Mouse (Mus musculus): ENCODE measurements around the gene Nfib. TPM values are rescaled to one million over a fixed set of nuclear protein-coding genes. Genes with fewer than 3 reads are reported as not detected.

The Nfib gene
- total RNA-seq, 2 experiments from 2014 or later = 208 to 209 TPM

DNA sequence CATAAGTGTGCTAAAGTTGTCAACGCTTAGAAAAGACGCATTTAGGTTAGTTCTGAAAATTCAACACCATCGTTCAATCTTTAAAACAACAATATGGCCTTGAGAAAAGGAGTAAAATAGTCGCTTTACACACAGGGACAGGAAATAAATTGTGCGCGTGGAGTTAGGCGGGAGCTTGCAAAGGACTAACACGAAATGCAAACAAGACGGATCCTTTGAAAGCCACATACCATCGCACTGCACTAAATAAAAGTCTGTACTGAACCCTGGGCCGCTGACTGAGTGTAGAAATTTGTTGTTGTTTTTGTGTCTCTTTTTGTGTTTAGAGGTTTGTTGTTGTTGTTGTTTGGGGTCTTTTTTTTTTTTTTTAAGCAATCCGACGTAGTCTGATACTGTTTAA is 193.2 kb downstream of the Nfib start:
- no peak for DNase-seq

DNA sequence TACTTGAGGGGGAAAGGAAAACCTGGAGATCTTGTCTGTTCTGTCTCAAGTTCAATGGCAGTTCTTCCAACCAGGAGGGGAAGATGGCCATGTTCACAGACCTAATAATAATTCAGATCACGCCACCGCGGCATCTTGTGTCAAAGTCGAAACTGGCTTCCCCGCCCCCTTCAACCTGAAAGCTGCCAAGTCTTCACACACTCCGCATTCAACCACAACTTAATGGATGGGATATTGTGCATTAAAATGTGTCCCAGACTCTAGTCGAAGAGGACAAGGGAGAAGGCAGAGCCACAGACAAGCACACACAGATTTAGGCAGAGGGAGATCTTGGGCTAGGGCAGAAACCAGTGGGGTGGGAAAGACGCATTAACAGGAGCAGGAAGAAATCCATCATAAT is 194.0 kb downstream of the Nfib start:
- peak; percentile 78 for DNase-seq

DNA sequence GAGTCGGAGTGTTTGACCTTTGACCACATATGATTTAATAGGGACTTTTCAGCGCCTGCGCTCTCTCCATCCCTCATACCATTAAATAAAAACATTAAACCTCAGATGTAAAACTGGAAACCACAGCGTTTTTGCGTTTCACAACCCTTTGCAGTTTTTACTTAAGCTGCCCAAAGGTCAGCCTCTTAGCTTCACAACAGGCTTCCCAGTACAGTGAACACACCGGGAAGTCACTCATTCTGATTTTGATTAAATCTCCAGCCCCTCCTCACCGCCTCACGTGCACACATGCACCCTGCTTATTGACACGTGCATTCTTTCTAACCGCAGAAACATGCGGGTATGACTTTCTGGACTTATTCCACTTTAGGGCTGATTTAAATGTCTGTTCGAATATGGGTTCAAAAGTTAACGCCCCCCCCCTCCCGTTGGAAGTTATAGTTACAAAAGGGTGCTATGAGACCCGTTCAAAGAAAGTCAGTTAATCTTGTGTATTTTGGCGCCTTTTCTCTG is 194.5 kb downstream of the Nfib start:
- DNase-seq = peak; percentile 21

DNA sequence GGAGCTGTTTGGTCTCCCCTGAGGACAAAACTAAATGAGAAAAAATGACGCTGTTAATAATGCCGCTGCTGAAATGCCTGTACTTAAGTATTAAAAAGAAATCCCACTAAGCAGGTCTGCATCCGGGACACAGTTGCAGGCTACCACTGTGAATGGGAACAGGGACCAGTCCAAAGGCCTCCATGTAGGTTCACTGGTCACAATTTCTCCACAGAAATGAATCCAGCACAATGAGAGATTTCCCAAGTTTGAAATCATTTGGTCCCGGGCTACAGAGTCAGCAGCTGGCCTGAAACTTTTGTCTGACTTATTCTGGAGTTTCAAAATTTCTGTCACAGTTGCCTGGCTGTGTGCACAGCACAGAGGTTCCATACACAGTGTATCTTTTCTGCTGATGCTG is 195.8 kb downstream of the Nfib start:
- DNase-seq = no peak

DNA sequence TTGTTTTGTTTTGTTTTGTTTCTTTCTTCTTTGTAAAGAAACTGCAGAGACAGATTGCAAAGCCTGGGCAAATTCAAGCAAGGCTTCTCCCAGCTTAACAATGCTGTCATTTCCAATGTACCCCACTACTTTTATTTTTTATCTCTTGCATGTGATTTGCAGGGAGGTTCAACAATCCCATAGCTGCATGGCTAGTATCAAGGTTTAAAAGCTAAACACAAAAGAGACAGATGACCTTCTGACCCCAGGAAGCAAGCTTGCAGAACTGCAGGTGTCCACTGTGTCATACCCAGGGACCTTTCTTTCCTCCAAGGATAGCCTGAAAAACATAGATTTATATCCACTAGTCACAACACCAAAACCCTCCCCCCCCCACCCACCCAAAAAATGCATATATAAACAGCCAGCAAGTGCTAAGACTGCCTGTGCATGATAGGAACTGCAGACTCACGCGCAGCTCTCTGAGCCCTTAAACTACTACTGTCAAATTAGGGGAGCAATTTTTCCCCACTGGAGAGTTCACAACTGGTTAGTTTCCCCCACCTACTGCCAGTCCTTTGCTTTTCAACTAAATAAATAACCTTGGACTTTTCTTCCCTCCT is 196.3 kb downstream of the Nfib start:
- no peak for DNase-seq

DNA sequence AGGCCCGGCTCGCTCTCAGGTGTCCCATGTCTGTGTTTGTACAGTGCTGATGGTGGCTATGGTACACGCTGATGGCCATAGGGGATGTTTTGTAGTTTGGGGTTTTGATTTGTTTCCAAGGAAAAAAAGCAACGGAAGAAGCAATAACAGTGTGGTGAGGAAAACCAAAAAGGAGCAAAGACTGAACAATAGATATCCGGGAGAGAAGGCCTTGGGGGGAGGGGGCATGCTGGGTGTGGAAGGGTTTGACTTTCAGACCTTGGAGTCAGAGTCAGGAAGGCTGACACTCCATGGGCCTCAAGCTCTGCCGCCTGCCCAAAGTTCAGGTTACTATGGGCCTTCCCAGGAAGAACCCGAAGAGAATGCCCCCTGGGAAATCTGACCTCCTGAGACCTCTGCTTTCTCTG is 197.3 kb downstream of the Nfib start:
- peak; percentile 47 for DNase-seq

DNA sequence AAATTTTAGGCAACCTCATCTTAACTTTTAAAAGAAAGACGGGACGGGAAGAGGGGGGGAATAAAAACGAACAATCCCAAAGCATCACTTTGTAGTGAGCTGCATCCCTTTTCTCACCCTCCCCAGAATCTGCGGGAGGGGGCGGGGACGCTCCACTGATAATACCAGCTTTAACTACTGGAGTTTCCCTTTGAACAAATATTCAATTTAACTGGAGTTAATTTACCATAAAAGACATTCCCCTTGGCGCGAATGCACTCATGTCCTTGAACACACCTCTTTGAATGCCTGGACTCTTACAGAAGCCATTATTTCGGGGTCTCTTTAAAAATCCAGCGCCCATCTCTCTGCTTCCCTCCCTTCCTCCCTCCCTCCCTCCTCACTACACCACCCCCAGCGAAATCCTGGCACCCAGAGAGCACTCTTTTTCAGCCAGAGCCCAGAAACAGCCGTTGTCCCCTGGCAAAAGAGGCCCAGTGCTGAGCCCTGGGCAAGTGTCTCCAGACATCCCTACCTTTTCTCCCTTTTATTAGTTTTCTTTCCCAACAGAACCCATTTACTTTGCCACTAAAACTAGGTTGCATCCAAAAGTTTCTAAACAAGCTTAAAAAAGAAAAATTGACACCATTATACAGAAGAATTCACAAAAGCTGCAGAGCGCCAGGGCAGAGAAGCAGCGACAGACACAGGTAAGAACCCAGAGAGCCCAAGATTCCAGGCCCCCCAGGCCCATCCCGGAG is 197.8 kb downstream of the Nfib start:
- DNase-seq = peak; percentile 70

DNA sequence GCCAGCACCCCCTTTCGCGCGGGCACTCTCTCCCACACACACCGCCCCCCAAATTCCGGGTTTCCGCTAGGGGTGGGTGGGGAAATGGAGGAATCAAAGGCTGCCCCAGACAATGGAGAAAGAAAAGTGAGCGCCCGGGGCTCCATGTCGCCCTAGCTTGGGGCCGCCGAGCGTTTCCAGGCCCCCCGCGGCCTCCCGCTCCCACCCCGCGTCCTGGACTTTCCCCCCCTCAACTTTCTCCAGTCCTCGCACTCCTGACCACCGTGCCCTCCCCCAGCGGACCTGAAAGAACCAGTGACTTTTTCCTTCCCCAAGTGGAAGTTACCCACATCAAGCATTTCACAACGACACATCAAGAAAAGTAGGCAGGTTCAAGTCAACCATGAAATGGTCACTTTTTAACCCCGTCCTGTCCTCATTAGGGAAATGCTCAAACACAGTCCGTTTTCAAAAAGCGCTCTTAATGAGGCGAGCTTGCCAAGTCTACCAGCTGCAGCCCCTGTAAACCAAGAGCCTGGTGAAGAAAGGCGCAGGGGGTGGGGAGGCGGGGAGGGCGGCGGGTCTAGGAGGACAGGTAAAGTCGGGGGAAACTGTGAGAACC is 198.7 kb downstream of the Nfib start:
- no peak for DNase-seq

DNA sequence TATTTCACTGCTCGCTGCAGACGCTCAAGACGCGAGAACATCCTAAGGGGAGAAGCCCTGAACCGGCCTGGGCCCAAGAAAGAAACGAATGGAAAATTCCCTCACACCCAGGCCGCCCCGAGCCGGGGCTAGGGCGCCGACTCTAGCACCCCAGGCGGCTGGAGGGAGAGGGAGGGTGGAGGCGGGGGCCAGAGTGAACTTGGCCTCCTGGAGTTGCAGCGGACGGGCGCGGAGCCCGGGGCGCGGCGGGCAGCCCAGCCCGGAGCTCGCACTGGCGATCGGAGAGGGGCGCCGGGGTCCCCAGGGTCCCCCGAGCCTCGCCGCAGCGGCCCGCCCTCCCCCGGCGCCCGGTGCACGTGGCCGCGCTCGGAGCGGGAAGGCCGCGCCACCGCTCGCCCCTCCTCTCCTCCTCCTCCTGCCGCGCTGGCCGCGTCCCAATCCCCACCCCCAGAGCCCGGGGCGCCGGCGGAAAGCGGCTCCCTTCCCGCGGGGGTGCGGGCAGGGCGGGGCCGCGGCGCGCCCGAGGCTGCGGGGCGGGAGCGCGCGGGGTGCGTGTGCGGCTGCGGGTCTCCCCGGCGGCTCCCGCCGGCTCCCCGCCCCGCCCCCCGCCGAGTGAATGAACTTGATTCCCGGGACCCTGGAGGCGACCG is 199.3 kb downstream of the Nfib start:
- DNase-seq = peak; percentile 96

DNA sequence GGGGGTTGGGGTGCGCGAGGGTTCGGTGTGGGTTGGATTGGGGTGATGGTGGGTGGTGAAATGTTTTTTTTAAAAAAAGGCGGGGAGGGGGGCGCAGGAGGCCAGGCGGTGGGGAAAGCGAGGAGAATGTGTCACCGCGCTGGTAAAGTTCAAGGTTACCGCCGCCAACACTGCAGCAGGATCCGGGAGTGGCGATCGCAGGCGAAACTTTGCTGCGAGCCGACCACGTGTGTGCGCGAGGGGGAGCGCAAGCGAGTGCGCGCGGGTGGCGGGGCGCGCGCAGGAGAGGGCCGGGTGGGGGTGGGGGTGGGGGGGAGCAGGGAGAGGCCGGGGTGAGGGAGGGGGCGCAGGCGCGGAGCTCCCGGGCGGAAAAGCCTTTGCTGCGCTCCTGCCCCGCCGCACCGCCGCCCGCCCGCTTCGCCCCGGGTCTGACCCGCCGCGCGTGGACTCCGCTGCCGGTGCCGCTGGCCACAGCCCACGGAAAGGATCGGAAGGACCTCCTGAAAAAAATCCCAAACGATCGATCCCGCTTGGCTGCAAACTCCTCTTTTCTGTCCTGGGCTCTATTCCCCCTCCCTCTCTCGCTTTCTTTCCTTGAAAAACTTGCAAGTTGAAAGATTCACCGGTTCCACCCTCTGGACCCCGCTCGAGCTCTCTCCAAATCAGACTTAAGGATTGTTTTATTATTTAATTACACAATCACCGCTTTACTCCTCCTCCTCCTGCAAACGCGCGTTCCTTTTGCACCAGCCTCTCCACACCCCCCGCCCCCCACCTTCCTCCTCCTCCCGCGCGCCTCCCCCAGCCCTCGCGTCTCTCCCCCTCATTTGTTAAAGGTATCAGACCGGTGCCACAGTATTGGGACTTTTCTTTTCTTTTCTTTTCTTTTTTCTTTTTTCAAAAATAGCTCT is 200.2 kb downstream of the Nfib start:
- peak; percentile 82 for DNase-seq

DNA sequence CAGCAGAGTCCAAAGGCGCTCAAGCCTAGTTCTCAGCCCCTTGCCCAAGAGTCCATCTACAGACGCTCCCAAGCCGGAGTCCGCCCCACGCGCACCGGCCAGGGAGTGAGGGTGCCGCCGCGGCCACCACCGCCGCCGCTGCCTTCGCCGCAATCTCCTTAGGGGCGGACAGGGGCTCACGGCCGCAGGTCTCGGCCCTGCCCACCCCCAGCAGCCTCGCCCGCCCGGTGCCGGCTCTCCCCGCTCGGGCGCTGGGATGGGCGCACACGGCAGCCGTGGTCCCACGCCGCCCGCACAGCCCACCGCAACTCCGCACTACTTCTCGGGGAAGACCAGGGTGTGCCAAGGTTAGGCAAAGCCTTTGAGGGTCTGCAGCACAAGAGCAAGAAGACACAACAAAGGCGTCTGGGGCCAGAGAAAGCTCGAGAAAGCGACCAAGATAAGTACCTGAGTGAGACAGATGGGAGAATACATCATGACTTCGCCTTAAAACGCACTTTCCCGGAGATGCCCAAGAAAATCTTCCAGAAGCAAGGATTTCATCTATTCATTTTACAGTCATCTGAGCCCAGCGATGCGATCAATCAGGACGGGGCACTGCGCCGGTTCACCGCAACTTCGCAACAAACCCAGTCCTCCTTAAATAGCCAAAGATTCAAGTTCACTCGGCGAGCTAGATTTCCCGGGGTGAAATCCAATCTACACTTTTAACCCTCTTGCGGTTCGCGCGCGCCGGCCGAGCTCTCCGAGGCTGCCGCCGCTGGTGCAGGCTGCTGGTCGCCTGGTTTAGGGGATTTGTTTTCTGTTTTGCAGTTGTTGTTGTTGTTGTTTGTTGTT is 201.0 kb downstream of the Nfib start:
- peak; percentile 56 for DNase-seq

DNA sequence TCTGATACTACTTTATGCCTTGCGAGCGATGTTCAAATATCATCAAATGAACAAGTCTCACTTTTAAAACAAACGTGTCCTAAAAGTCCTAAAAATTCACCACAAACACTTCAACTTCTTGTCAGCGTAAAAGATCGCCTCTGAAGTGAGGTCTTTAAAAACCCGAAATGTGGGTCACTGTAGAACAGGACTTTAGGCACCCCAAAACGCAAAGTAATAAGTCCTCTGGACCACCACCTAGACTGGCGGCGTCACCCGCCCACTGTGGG is 201.6 kb downstream of the Nfib start:
- DNase-seq = no peak

DNA sequence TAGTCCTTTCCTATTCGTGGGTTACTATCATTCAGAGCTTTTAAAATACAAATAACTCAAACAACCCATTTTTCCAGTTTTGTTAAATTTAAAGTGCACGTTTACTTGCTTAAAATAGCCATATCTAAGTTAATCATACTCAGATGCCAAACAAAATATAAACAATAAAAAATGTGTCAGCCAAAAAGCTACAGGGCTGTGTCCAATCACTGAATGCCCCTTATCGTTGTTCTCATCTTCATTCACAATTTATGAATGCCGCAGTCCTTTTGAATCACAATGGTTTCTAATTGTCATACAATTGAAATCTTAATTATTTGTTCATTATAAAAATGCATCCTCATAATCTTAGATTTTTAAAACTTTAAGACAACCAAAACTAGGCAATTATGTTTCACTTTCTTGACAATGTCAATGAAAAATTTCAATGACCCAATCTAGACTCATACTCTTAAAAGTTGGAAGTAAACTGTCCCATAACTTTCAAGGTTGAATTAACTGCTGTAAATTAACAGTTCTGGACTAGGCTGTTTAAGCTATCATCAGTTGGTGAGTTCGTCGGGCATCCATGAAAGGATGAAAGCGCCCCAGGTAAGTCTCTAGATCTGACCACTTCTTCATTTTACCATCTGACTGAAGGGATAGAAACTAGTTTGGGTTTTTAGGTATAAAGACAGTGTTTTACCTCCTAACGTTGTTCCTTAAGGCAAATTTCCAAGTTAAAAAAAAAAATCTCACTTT is 202.1 kb downstream of the Nfib start:
- DNase-seq = no peak

DNA sequence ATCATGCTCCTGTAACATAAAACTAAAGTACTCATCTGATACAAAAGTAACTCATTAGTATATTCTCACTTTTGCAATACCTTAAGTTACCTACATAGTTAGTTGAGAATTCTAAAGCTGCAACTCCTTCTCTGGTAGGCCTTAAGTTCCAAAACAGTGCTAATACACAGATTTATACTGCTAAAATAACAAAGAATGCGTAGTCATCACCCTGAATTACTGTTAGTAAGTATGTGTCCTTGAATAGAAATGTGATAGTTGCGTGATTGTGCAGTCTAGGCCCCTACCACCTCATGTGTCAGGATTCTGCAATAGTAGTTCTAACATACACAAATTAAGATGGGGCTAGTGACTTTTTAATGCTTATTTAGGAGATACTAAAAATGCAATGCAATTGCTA is 202.9 kb downstream of the Nfib start:
- DNase-seq = no peak

DNA sequence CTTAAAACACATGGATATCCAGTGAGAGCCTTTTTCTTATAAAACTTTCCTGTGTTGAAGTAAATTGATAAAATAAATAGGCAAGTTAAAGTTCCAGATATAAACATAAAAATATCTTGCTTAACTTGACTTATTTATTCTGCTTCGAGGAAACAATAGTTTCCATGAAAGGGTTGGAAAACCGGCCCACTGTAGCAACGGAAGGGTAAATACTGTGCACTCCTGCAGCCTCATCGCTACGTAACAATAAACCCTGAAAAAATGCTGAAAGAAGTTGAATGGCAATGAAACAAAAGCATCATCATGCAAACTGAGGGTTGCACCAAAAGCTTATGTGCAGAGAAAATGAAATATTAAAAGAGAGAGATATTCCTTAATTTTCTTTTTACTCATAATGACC is 203.5 kb downstream of the Nfib start:
- no peak for DNase-seq

DNA sequence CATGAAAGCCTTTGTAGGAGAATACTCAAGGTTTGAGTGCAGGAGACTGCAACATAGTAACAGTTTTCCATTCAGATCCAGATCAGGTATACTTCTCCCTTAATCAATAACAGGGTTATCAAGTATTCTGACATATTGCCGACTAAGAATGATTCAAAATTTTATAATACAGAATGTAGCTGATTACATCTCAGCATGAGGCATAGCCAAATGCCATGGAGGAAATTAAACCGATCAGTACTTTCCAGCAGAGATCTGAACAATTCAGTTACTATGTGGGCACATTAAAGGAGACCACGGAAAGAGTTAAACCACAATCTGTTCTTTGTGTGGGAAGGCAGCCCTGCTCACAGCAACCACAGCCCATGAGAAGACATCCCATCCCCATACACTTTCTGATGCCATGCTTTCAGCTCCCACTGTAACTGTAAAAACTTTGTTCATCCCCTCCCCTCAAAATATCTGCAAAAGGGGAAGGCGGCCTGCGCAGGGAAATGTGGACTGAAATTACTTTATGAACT is 204.9 kb downstream of the Nfib start:
- DNase-seq = no peak

DNA sequence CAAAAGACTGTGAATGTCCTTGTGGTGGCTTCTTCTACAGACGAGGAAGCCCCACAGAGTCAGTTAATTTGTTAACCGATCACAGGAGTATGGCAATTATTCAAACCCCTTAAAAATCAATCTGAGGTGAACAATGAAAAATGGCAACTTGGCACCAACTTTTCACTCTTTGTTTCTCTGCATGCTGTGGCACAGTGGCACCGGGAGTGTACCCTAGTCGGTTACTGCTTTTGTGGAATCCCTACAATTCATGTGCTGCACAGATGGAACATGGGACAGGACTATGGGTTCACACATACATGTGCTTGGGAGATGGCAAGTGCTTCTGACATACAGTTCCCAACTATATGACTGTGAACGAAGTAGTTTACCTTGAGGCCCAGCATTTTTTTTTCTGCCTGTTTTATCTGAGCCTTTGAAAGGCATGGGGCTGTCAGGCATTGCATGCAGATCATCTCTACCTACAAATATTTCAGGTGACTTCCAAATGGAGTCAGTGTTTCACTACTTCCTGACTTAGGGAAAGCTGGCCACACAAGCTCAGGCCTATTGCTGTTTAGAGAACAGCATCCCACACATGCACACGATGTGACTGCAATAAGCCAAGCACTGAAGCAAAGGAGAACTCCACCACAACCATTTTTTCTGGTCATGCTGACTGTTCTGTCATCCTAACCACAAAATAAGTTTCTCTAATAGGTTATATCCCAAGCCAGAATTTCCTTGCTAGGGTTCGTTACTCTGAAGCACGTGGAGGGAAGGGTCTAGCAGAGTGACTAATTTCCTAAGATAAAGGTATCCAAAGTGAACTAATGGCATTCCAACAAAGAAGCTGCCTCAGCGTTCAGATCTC is 205.6 kb downstream of the Nfib start:
- no peak for DNase-seq

DNA sequence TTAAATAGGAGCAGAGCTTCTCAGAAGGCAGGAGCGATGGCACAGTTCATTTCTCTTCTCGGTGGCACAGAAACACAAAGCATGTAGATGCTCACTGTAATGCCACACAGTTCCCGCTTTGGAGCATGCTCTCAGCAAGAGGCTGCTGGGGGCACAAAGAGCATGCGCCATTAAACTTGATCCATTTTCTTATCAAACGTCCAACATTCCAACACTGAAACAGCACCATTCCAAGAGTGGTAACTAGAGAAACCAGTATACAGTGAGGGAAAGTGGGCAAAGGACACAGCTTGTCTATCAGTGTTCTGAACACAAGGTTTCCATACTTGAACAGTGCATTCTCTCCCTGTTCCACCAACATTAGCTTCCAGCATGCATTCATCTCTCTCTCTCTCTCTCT is 206.3 kb downstream of the Nfib start:
- DNase-seq = peak; percentile 52

Data from heart, postnatal 4 days (tissue).